Mouse (Mus musculus) urinary bladder, postnatal 25 days (tissue): ENCODE data around the gene Ube2e1.

Experiments
- DNase-seq: peaks from one replicate; pipeline ENCODE4 v3.0.0; 2022; ENCODE audit warnings: low spot score

The Ube2e1 gene

GRCm38 (mm10) chr14:18331693-18332131 is at the start of gene Ube2e1:
Gene Ube2e1, minus strand, starts transcription at chr14:18331859.
- peak; percentile 65 for DNase-seq

- no peak for DNase-seq
These were observed 48.2 kb upstream of the Ube2e1 start for GRCm38 (mm10) chr14:18379841-18380240.

GRCm38 (mm10) chr14:18377944-18378575 is 46.4 kb upstream of the Ube2e1 start:
- no peak for DNase-seq

GRCm38 (mm10) chr14:18376206-18376605 is 44.5 kb upstream of the Ube2e1 start:
- peak; percentile 26 for DNase-seq

- no peak for DNase-seq
These were observed 42.2 kb upstream of the Ube2e1 start for GRCm38 (mm10) chr14:18373758-18374405.

GRCm38 (mm10) chr14:18372761-18373610 is 41.3 kb upstream of the Ube2e1 start:
- DNase-seq = no peak

- no peak for DNase-seq
These were observed 37.4 kb upstream of the Ube2e1 start for GRCm38 (mm10) chr14:18369031-18369430.

GRCm38 (mm10) chr14:18367025-18367424 is 35.4 kb upstream of the Ube2e1 start:
- no peak for DNase-seq

GRCm38 (mm10) chr14:18364321-18364720 is 32.7 kb upstream of the Ube2e1 start:
- no peak for DNase-seq

- no peak for DNase-seq
These were observed 24.8 kb upstream of the Ube2e1 start for GRCm38 (mm10) chr14:18356442-18356841.

GRCm38 (mm10) chr14:18355514-18356190 is 24.0 kb upstream of the Ube2e1 start:
- DNase-seq = no peak

- no peak for DNase-seq
These were observed 21.9 kb upstream of the Ube2e1 start for GRCm38 (mm10) chr14:18353525-18353924.

- DNase-seq = no peak
These were observed 21.3 kb upstream of the Ube2e1 start for GRCm38 (mm10) chr14:18352934-18353333.

- DNase-seq = no peak
These were observed 19.0 kb upstream of the Ube2e1 start for GRCm38 (mm10) chr14:18350680-18351079.

GRCm38 (mm10) chr14:18349871-18350270 is 18.2 kb upstream of the Ube2e1 start:
- no peak for DNase-seq

- no peak for DNase-seq
These were observed 11.9 kb upstream of the Ube2e1 start for GRCm38 (mm10) chr14:18343589-18343988.

GRCm38 (mm10) chr14:18342749-18343148 is 11.1 kb upstream of the Ube2e1 start:
- no peak for DNase-seq

GRCm38 (mm10) chr14:18341088-18341487 is 9.4 kb upstream of the Ube2e1 start:
- no peak for DNase-seq

- DNase-seq = no peak
These were observed 4.4 kb upstream of the Ube2e1 start for GRCm38 (mm10) chr14:18336106-18336505.

GRCm38 (mm10) chr14:18330789-18331692 is 618 bp downstream of the Ube2e1 start:
- peak; percentile 22 for DNase-seq
